Mouse (Mus musculus) hindbrain, embryonic 15.5 days (tissue): ENCODE measurements around the gene Sult3a2. TPM values are rescaled to one million over a fixed set of nuclear protein-coding genes. Genes with fewer than 3 reads are reported as not detected.

Experiments
- ATAC-seq: fragments of 200-750 bp; cut with Nextera tagmentation; 2 replicates; pipeline ENCODE4 v1.8.0; 2017; ENCODE audit warnings: low read depth, moderate number of reproducible peaks, moderate TSS enrichment; ENCODE audit not compliant: low FRiP score
- H3K27ac ChIP-seq: fragments of 300-500 bp; sonication (generic); replicated peaks from 2 replicates; pipeline ENCODE4 v1.5.1; 2015; ENCODE audit warnings: mild to moderate bottlenecking, inconsistent platforms
- H3K27me3 ChIP-seq: fragments of 300-500 bp; sonication (generic); 2 replicates; pipeline ENCODE4 v1.6.1; 2015; ENCODE audit warnings: control low read depth, inconsistent platforms
- H3K36me3 ChIP-seq: fragments of 300-500 bp; sonication (generic); 2 replicates; pipeline ENCODE4 v1.6.1; 2015; ENCODE audit warnings: control low read depth, inconsistent platforms
- H3K4me1 ChIP-seq: fragments of 300-500 bp; sonication (generic); replicated peaks from 2 replicates; pipeline ENCODE4 v1.6.1; 2015; ENCODE audit warnings: control low read depth, inconsistent platforms
- H3K4me2 ChIP-seq: fragments of 300-500 bp; sonication (generic); 2 replicates; pipeline ENCODE4 v1.6.1; 2015; ENCODE audit warnings: moderate library complexity, mild to moderate bottlenecking, inconsistent platforms
- H3K4me3 ChIP-seq: fragments of 300-500 bp; sonication (generic); 2 replicates; pipeline ENCODE4 v1.5.1; 2015; ENCODE audit warnings: mild to moderate bottlenecking, inconsistent platforms
- H3K9ac ChIP-seq: fragments of 300-500 bp; sonication (generic); 2 replicates; pipeline ENCODE4 v1.6.1; 2015; ENCODE audit warnings: inconsistent platforms
- H3K9me3 ChIP-seq: fragments of 300-500 bp; sonication (generic); 2 replicates; pipeline ENCODE4 v1.6.1; 2016; ENCODE audit warnings: control low read depth, inconsistent platforms
- WGBS: fragments of 180-500 bp; shearing (Covaris S2); methylation state at CpG from one replicate; pipeline ENCODE4 v1.1.7; 2015; 5-methylcytosine and 5-hydroxymethylcytosine counted together
- polyA plus RNA-seq: library from polyadenylated mRNA; unstranded; fragments of >200 nt; fragmentation: Nextera tagmentation; extraction: Ambion mirVana; gene quantifications from 2 replicates; pipeline ENCODE4 v1.2.1, GENCODE M21; 2015

The Sult3a2 gene
- polyA plus RNA-seq, 1 experiment from 2014 or later = not detected

DNA sequence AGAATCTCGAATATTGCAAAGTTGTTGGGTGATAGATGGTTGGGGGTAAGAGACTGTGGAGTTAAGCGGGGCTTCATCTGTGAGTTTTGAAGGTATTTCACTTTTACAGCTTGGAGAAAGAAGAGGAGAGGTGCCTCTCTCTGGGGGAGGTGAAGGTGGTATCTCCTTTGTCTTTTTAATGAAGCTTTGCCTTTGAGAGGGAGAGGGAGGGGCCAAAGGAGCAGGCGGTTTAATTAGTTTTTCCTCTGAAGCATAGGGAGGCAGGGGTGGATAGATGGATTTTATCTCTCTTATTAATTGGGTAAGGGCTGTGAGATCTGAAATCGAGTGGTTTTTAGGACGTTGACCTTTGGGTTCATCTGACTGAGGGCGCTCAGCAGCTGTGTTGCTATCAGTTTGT lies 62.7 kb downstream of the Sult3a2 start:
- H3K36me3 ChIP-seq = no peaks in the 10 kb centered on the region
- H3K9ac ChIP-seq = no peak overlapping the region
- no peak overlapping the region for H3K4me3 ChIP-seq
- no peak overlapping the region for H3K27ac ChIP-seq
- no peak for ATAC-seq
- H3K4me1 ChIP-seq = no peaks in the 10 kb centered on the region
- no peak overlapping the region for H3K4me2 ChIP-seq
- WGBS = 46% methylated on average over 6 of the region's 6 CpGs
- H3K27me3 ChIP-seq = no peaks in the 10 kb centered on the region
- H3K9me3 ChIP-seq = no peaks in the 10 kb centered on the region

- no peak for ATAC-seq
- Histone ChIP-seq H3K4me2 (no peak overlapping the region), H3K4me1 (no peaks in the 10 kb centered on the region), H3K9me3 (no peaks in the 10 kb centered on the region), H3K27me3 (no peaks in the 10 kb centered on the region), H3K27ac (no peak overlapping the region), H3K36me3 (no peaks in the 10 kb centered on the region), H3K9ac (no peak overlapping the region), H3K4me3 (no peak overlapping the region)
- 55% methylated on average over 4 of the region's 4 CpGs for whole genome bisulfite sequencing
Observed at GRCm38 (mm10) chr10:33721827-33722438, 64.6 kb downstream of the Sult3a2 start.

Other genes starting within 250 kb of the Sult3a2 start
- 21.2 and 21.5 TPM in 2 replicates for gene Clvs2, start 161.9 kb downstream of the Sult3a2 start, polyA plus RNA-seq
- not detected in 2 replicates for gene Sult3a1, start 71.0 kb upstream of the Sult3a2 start, polyA plus RNA-seq
- 0.79 and 1.9 TPM in 2 replicates for gene Rsph4a, start 118.4 kb upstream of the Sult3a2 start, polyA plus RNA-seq
- 19.7 and 19.9 TPM in 2 replicates for gene Zup1, start 164.6 kb upstream of the Sult3a2 start, polyA plus RNA-seq
- gene Rwdd1, start 232.9 kb upstream of the Sult3a2 start, polyA plus RNA-seq = 118 and 121 TPM in 2 replicates